Mouse (Mus musculus): ENCODE data around the gene Aoc1.

The Aoc1 gene

GRCm38 (mm10) chr6:48872596-48872995 lies at the start of gene Aoc1:
Aoc1 (plus strand) TSS chr6:48872896.
- no peak for DNase-seq (ENCODE audit: extremely low spot score, low spot score)

GRCm38 (mm10) chr6:48825016-48825415 lies 47.7 kb upstream of the Aoc1 start:
- no peak for DNase-seq (ENCODE audit: extremely low spot score, low spot score)

- no peak for DNase-seq (ENCODE audit: extremely low spot score, low spot score)
Measured at GRCm38 (mm10) chr6:48828976-48829375, 43.7 kb upstream of the Aoc1 start.

- DNase-seq (ENCODE audit: extremely low spot score, low spot score): no peak
Measured at GRCm38 (mm10) chr6:48829651-48830050, 43.0 kb upstream of the Aoc1 start.

- no peak for DNase-seq (ENCODE audit: extremely low spot score, low spot score)
Measured at GRCm38 (mm10) chr6:48830241-48830640, 42.5 kb upstream of the Aoc1 start.

GRCm38 (mm10) chr6:48831141-48831540 lies 41.6 kb upstream of the Aoc1 start:
- no peak for DNase-seq (ENCODE audit: extremely low spot score, low spot score)

- DNase-seq (ENCODE audit: extremely low spot score, low spot score): no peak
Measured at GRCm38 (mm10) chr6:48832426-48832825, 40.3 kb upstream of the Aoc1 start.

- DNase-seq (ENCODE audit: extremely low spot score, low spot score): no peak
Measured at GRCm38 (mm10) chr6:48833515-48833914, 39.2 kb upstream of the Aoc1 start.

- no peak for DNase-seq (ENCODE audit: extremely low spot score, low spot score)
Measured at GRCm38 (mm10) chr6:48835241-48835640, 37.5 kb upstream of the Aoc1 start.

GRCm38 (mm10) chr6:48836146-48836545 lies 36.5 kb upstream of the Aoc1 start:
- no peak for DNase-seq (ENCODE audit: extremely low spot score, low spot score)

GRCm38 (mm10) chr6:48837516-48837915 lies 35.2 kb upstream of the Aoc1 start:
- DNase-seq (ENCODE audit: extremely low spot score, low spot score): peak; percentile 5

GRCm38 (mm10) chr6:48838321-48839080 lies 34.2 kb upstream of the Aoc1 start:
- DNase-seq (ENCODE audit: extremely low spot score, low spot score): no peak

- DNase-seq (ENCODE audit: extremely low spot score, low spot score): peak; percentile 22
Measured at GRCm38 (mm10) chr6:48840371-48840969, 32.2 kb upstream of the Aoc1 start, which contains the start of gene Tmem176a. Tmem176a (plus strand) TSS chr6:48840919.

- peak; percentile 57 for DNase-seq (ENCODE audit: extremely low spot score, low spot score)
Measured at GRCm38 (mm10) chr6:48840973-48841625, 31.6 kb upstream of the Aoc1 start, which contains the start of gene Tmem176b. Tmem176b (minus strand) TSS chr6:48841496.

- DNase-seq (ENCODE audit: extremely low spot score, low spot score): no peak
Measured at GRCm38 (mm10) chr6:48842111-48842842, 30.4 kb upstream of the Aoc1 start.

GRCm38 (mm10) chr6:48845086-48845485 lies 27.6 kb upstream of the Aoc1 start:
- no peak for DNase-seq (ENCODE audit: extremely low spot score, low spot score)

- peak; percentile 70 for DNase-seq (ENCODE audit: extremely low spot score, low spot score)
Measured at GRCm38 (mm10) chr6:48851820-48852491, 20.7 kb upstream of the Aoc1 start.

GRCm38 (mm10) chr6:48854155-48854554 lies 18.5 kb upstream of the Aoc1 start:
- no peak for DNase-seq (ENCODE audit: extremely low spot score, low spot score)

- DNase-seq (ENCODE audit: extremely low spot score, low spot score): no peak
Measured at GRCm38 (mm10) chr6:48857613-48858302, 14.9 kb upstream of the Aoc1 start.

GRCm38 (mm10) chr6:48860130-48860815 lies 12.4 kb upstream of the Aoc1 start:
- DNase-seq (ENCODE audit: extremely low spot score, low spot score): peak; percentile 52
